In the genomic region with DNA sequence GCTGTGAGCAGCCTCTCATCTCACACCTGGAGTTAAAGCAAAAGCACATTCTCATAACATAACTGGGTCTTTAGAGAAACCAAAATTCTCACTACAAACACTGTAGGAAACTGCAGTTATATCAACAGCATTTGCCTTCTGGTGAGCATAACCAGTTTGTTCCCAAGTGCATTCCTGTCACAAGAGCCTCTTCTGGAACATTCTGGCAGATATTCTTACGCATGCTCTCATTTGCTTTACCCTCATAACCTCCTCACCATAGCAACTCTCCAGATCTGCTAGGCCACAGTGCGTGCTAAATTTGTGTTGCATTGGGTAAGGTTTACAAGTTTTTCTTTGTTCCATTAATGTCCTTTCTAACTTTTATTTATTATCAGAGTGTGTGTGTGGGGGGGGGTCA, we compare ENCODE assay signal across 17 mouse cellular contexts.
"Had no signal": no experiment of that assay in that cellular context is flagged by ENCODE, and none has a peak within 500 bp of the region (broad histone marks: within the 10 kb centered on the region; RNA-seq: fewer than 3 reads in every experiment).

No protein-coding gene starts in this region.

- H3K36me3 ChIP-seq: liver, embryonic 13.5 days; liver, embryonic 15.5 days; midbrain, embryonic 13.5 days; midbrain, embryonic 15.5 days; neural tube, embryonic 12.5 days; stomach, embryonic 15.5 days had no signal

- H3K27me3 ChIP-seq: midbrain, embryonic 15.5 days; neural tube, embryonic 12.5 days; stomach, embryonic 15.5 days had no signal

- H3K27ac ChIP-seq: liver, embryonic 13.5 days; liver, embryonic 15.5 days; macrophage; midbrain, embryonic 13.5 days; midbrain, embryonic 15.5 days; neural tube, embryonic 12.5 days; stomach, embryonic 15.5 days; stomach, postnatal 0 days had no signal

- DNase-seq: liver, embryonic 13.5 days; liver, postnatal 0 days; lung, embryonic 14.5 days; lung, postnatal 14 days; right cerebral cortex, postnatal 14 days; spleen, adult 18-20 months; thymus, adult 2 months; thymus, postnatal 25 days; thymus, postnatal 4 days had no signal

- H3K4me3 ChIP-seq: liver, embryonic 13.5 days; liver, embryonic 15.5 days; megakaryocyte, embryonic 14.5 days; midbrain, embryonic 13.5 days; midbrain, embryonic 15.5 days; neural tube, embryonic 12.5 days; stomach, embryonic 15.5 days had no signal

- H3K4me1 ChIP-seq: neural tube, embryonic 12.5 days; stomach, embryonic 15.5 days had no signal
